Mouse (Mus musculus) G1E (cell line): Measurements from ENCODE around the gene Armh4.

Experiments
- CTCF ChIP-seq: IDR thresholded peaks from 2 replicates; pipeline ENCODE4 v1.5.1; 2012; ENCODE audit warnings: low read depth, low read length, inconsistent platforms, mixed read lengths
- GATA1 ChIP-seq: IDR thresholded peaks from 2 replicates; pipeline ENCODE4 v1.6.1; 2012; ENCODE audit warnings: borderline replicate concordance, low read length, inconsistent platforms, mixed read lengths
- GATA2 ChIP-seq: IDR thresholded peaks from 2 replicates; pipeline ENCODE4 v1.6.1; 2012; ENCODE audit warnings: low read depth, low read length, inconsistent platforms, borderline replicate concordance
- POLR2AphosphoS5 ChIP-seq: IDR thresholded peaks from 2 replicates; pipeline ENCODE4 v1.6.1; 2012; ENCODE audit warnings: low read depth, low read length, inconsistent platforms; ENCODE audit not compliant: insufficient replicate concordance
- TAL1 ChIP-seq: conservative IDR thresholded peaks from 2 replicates; pipeline ENCODE4 v1.6.1; 2012; ENCODE audit warnings: low read depth, low read length, inconsistent platforms, mixed read lengths

DNA sequence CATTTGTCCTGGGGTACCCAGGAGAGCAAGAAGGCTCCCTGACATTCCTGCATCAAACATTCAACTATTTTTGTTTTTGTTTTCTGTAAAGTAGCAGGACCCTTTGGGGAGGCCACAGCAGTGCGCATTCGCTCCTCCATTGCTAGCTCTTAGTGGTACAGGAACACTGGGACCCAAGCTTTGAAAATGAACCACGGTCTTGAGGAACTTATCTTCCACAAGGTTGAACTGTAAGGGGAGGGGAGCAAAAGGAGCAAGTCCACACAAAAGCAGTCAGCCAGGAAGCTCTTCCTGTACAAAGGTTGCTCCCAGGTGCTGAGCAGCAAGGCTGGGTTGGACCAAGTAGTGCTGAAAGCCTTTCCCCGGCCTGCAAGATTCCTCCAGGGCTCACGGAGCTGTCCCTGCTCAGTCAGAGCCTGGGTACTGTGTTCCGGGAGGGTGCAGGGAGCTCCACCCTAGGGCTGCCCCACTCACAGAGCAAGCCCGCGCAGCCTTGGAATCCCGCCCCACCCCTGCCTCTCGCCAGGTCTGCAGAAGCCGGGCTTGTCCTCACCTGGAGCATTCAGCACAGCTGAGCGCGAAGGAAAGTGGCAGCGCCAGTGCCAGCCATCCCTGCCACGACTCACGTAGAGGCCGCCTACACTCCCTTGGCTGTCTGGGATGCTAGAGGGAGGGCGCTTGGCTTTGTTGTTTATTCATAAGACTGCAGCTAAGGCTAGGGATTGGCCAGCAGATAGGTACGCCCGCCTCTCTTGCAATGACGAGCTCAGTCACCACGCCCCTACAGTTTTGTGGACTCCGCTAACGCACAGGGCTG is at the start of gene Armh4:
- TF ChIP-seq CTCF (no peak), GATA1 (no peak), TAL1 (no peak), POLR2AphosphoS5 (no peak), GATA2 (no peak)
